Mouse (Mus musculus) testis, adult 2 months (tissue): ENCODE results near the gene Antxr1.

ENCODE experiments used
- CTCF ChIP-seq: fragments of 200-500 bp; IDR thresholded peaks from 2 replicates; pipeline ENCODE4 v1.5.1; 2012; ENCODE audit warnings: low read depth, mild to moderate bottlenecking, inconsistent platforms, low read length, moderate library complexity; ENCODE audit not compliant: control insufficient read depth, insufficient read depth, insufficient replicate concordance
- POLR2A ChIP-seq: fragments of 200-500 bp; IDR thresholded peaks from 2 replicates; pipeline ENCODE4 v1.6.1; 2012; ENCODE audit warnings: low read depth, mild to moderate bottlenecking, inconsistent platforms, low read length, moderate library complexity; ENCODE audit not compliant: control insufficient read depth

DNA sequence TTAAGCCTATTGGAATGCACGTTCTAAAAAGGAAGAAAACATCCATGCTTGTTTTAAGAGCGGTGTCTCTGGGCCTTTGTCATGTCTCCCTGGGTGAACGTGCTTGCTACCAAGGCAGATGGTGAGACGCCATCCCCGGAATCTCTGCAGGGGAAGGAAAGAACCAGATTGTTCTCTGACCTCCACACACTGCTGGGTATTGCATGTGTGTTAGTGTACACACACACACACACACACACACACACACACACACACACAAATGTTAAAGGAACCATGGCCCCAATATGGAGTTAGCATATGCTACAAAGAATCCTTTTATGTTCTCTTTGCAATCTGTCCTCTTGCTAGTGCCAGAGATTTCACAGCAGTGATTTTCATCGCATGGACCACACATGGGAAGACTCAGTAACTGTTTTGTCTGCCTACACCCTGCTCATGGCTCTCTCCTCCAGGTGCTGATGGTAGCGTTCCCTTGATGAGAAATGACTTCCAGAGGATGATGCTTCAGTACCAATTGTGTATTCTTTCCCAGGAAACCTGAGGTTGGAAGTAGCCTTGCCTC, 177.5 kb downstream of the Antxr1 start:
- TF ChIP-seq POLR2A: no peak
- no peak for TF ChIP-seq CTCF
